Mouse (Mus musculus) megakaryocyte, embryonic 14.5 days (primary cell): ENCODE measurements around the gene Hoxc5.

Source experiments
- FLI1 ChIP-seq: IDR thresholded peaks from 2 replicates; pipeline ENCODE4 v1.6.1; 2012; ENCODE audit warnings: low read length, inconsistent platforms, mixed read lengths
- GATA1 ChIP-seq: IDR thresholded peaks from 3 replicates; pipeline ENCODE4 v1.6.1; 2012; ENCODE audit warnings: mixed read lengths, low read length, inconsistent platforms, borderline replicate concordance

DNA sequence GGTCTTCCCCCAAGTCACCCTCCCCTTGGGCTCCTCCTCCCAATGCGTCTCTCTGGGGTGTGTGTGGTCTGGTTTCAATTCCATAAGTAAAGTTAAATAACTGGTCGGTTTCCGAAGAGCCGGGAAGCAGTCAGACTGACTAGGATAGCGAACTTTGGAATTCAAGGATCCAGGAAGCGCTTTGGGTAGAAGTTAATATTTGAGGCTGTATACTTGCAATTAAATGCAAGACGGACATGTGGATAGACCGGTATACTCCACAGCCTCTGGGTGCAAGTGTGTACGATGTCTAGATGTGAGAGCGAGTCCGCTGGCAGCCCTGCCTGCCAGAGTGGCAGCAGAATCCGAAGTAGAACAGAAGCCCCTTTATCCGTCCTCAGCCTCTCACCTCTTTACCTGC, 4.8 kb upstream of the Hoxc5 start:
- no peak for TF ChIP-seq FLI1
- TF ChIP-seq GATA1: no peak
